Mouse (Mus musculus) forebrain, embryonic 12.5 days (tissue): ENCODE results near the gene Tbc1d21. TPM values are rescaled to one million over a fixed set of nuclear protein-coding genes. Genes with fewer than 3 reads are reported as not detected.

Source experiments
- ATAC-seq: fragments of 200-750 bp; cut with Nextera tagmentation; 2 replicates; pipeline ENCODE4 v1.8.0; 2017; ENCODE audit warnings: moderate TSS enrichment; ENCODE audit not compliant: low FRiP score
- H3K27ac ChIP-seq: fragments of 300-500 bp; sonication (generic); 2 replicates; pipeline ENCODE4 v1.5.1; 2016; ENCODE audit warnings: mild to moderate bottlenecking
- H3K27me3 ChIP-seq: fragments of 300-500 bp; sonication (generic); 2 replicates; pipeline ENCODE4 v1.6.1; 2016; ENCODE audit warnings: mild to moderate bottlenecking
- H3K36me3 ChIP-seq: fragments of 300-500 bp; sonication (generic); replicated peaks from 2 replicates; pipeline ENCODE4 v1.6.1; 2016; ENCODE audit warnings: mild to moderate bottlenecking
- H3K4me1 ChIP-seq: fragments of 300-500 bp; sonication (generic); 2 replicates; pipeline ENCODE4 v1.6.1; 2016
- H3K4me2 ChIP-seq: fragments of 300-500 bp; sonication (generic); 2 replicates; pipeline ENCODE4 v1.6.1; 2016; ENCODE audit warnings: mild to moderate bottlenecking, moderate library complexity
- H3K4me3 ChIP-seq: fragments of 300-500 bp; sonication (generic); replicated peaks from 2 replicates; pipeline ENCODE4 v1.5.1; 2016; ENCODE audit warnings: mild to moderate bottlenecking
- H3K9ac ChIP-seq: fragments of 300-500 bp; sonication (generic); 2 replicates; pipeline ENCODE4 v1.6.1; 2016; ENCODE audit warnings: mild to moderate bottlenecking
- H3K9me3 ChIP-seq: fragments of 300-500 bp; sonication (generic); 2 replicates; pipeline ENCODE4 v1.6.1; 2016
- WGBS: fragments of 180-500 bp; shearing (Covaris S2); methylation state at CpG from one replicate; pipeline ENCODE4 v1.1.7; 2016; 5-methylcytosine and 5-hydroxymethylcytosine counted together
- polyA plus RNA-seq: library from polyadenylated mRNA; unstranded; fragments of >200 nt; fragmentation: Nextera tagmentation; extraction: Ambion mirVana; gene quantifications from 2 replicates; pipeline ENCODE4 v1.2.1, GENCODE M21; 2016

The Tbc1d21 gene
- polyA plus RNA-seq, 1 experiment from 2014 or later = not detected

- Histone ChIP-seq H3K4me3 (no peak overlapping the region), H3K4me2 (no peak overlapping the region), H3K4me1 (0 out of 2 replicates have a peak, but pooled peaks cover 5% of the 10 kb centered on the region), H3K36me3 (no peaks in the 10 kb centered on the region), H3K9me3 (no peaks in the 10 kb centered on the region), H3K9ac (no peak overlapping the region), H3K27me3 (no peaks in the 10 kb centered on the region; the same call in 1 of the 2 replicates), H3K27ac (no peak overlapping the region)
- no peak for ATAC-seq
- 74% methylated on average over 8 of the region's 8 CpGs for WGBS
These were observed 1.7 kb upstream of the Tbc1d21 start for GRCm38 (mm10) chr9:58371914-58372313.

- Histone ChIP-seq H3K36me3 (no peaks in the 10 kb centered on the region), H3K4me2 (no peak overlapping the region), H3K9ac (no peak overlapping the region), H3K9me3 (no peaks in the 10 kb centered on the region), H3K27me3 (no peaks in the 10 kb centered on the region), H3K27ac (no peak overlapping the region), H3K4me3 (no peak overlapping the region), H3K4me1 (0 out of 2 replicates have a peak, but pooled peaks cover 5% of the 10 kb centered on the region)
- 48% methylated on average over 6 of the region's 6 CpGs for WGBS
- no peak for ATAC-seq
These were observed 611 bp downstream of the Tbc1d21 start for GRCm38 (mm10) chr9:58369644-58370043.

- ATAC-seq = no peak
- Histone ChIP-seq H3K4me3 (no peak overlapping the region), H3K9me3 (no peaks in the 10 kb centered on the region), H3K36me3 (no peaks in the 10 kb centered on the region), H3K27ac (no peak overlapping the region), H3K4me2 (no peak overlapping the region), H3K4me1 (no peaks in the 10 kb centered on the region), H3K27me3 (no peaks in the 10 kb centered on the region), H3K9ac (no peak overlapping the region)
- WGBS = 86% methylated on average over 8 of the region's 8 CpGs
These were observed 5.9 kb downstream of the Tbc1d21 start for GRCm38 (mm10) chr9:58364325-58364724.

DNA sequence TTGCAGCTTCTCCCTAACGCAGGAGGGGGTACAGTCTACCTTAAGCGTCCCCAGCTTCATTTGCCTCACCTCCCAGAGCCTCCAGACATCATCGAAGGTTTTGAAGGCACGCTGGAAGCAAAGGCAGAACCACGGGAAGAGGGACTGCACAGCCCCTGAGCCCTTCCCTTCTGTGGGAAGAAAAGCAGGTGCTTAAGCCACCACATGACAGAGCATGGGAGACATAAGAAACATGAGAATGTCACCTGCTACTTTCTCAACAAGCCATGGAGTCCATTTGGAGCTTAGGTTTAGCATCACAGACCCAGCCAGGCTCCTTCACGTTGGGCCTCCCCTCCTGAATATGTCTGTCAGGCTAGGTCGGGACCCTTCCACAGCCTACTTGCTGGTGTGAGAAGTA lies 8.3 kb downstream of the Tbc1d21 start:
- 87% methylated on average over 7 of the region's 7 CpGs for WGBS
- ATAC-seq = no peak
- Histone ChIP-seq H3K27me3 (no peaks in the 10 kb centered on the region), H3K36me3 (no peaks in the 10 kb centered on the region), H3K9me3 (no peaks in the 10 kb centered on the region), H3K4me3 (no peak overlapping the region), H3K4me2 (no peak overlapping the region), H3K27ac (no peak overlapping the region), H3K9ac (no peak overlapping the region), H3K4me1 (no peaks in the 10 kb centered on the region)

- Histone ChIP-seq H3K4me1 (no peaks in the 10 kb centered on the region), H3K4me2 (no peak overlapping the region), H3K4me3 (no peak overlapping the region), H3K27ac (no peak overlapping the region), H3K9me3 (no peaks in the 10 kb centered on the region), H3K9ac (no peak overlapping the region), H3K36me3 (no peaks in the 10 kb centered on the region), H3K27me3 (no peaks in the 10 kb centered on the region)
- ATAC-seq = no peak
- WGBS = 89% methylated on average over 1 of the region's 1 CpGs
These were observed 8.9 kb downstream of the Tbc1d21 start for GRCm38 (mm10) chr9:58361373-58361772.

DNA sequence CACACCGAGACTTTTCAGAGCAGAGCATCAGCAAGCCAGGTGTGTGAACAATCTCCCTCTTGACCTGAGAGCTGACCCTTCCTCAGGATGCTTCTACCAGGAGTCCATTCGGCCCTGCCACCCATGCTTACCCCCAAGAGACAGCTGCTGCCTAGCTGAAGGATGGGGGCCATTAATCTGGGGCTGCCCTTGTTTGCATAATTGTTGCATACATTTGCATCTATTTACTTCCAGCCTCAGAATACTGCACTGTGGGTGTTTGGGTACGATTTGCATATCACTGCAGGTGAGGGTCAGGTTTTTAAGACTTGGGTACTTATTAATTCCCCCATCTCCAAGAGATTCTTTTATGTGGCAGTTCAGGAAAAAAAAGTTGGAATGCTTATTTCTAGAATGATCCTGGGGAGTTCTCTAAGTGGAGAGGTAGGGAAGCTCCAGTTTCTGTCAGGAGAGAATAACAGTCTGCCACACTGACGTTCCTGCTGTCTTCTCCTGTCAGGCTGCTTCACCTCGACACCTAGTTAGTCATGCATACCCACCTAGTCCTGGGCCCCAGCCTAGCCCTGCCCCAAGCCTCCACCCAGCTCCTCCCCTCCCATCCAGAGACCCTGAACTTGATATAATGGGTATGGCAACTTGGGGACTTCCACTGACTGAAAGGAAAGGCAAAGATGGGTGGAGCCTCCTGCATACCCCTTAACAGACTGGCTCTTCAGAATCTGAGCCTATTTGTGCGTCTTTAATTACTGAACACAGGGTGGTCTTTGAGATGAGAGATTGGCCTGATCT lies 14.8 kb downstream of the Tbc1d21 start:
- Histone ChIP-seq H3K9me3 (no peaks in the 10 kb centered on the region), H3K4me1 (peaks cover 18% of the 10 kb centered on the region), H3K4me2 (peak overlapping the region; percentile 15; the same call in 1 of the 2 replicates), H3K27ac (peak overlapping the region; percentile 78), H3K4me3 (no peak overlapping the region), H3K9ac (no peak overlapping the region), H3K27me3 (no peaks in the 10 kb centered on the region), H3K36me3 (no peaks in the 10 kb centered on the region)
- WGBS = 20% methylated on average over 6 of the region's 6 CpGs
- ATAC-seq = peak; percentile 79

GRCm38 (mm10) chr9:58354701-58355100 lies 15.6 kb downstream of the Tbc1d21 start:
- Histone ChIP-seq H3K4me3 (no peak overlapping the region), H3K4me2 (no peak overlapping the region), H3K27me3 (no peaks in the 10 kb centered on the region), H3K4me1 (peaks cover 18% of the 10 kb centered on the region), H3K9me3 (no peaks in the 10 kb centered on the region), H3K9ac (no peak overlapping the region), H3K36me3 (no peaks in the 10 kb centered on the region), H3K27ac (no peak overlapping the region)
- WGBS = 89% methylated on average over 6 of the region's 6 CpGs
- no peak for ATAC-seq

DNA sequence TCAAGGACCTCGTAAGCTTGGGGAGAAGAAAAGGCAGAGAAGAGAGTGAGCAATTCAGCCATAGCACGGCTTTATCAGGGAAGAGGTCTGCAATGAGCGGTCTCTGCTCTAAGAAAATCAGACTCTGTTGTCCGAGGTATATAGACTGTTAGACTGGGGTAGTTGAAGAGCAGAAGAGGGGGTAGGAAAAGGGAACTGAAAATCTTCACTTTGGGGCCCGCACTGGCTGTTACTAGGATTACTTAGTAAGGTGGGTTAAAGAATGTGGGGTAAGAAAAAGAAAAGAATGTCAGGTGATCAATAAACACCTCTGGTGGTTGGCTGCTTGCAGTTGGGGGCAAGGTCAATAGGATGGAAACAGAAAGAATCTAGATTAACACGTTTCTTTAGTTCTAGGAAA lies 17.0 kb downstream of the Tbc1d21 start:
- H3K36me3 ChIP-seq = no peaks in the 10 kb centered on the region
- no peak overlapping the region for H3K27ac ChIP-seq
- H3K4me3 ChIP-seq = no peak overlapping the region
- H3K4me1 ChIP-seq = peaks cover 18% of the 10 kb centered on the region
- no peaks in the 10 kb centered on the region for H3K27me3 ChIP-seq
- no peak overlapping the region for H3K4me2 ChIP-seq
- no peaks in the 10 kb centered on the region for H3K9me3 ChIP-seq
- 94% methylated on average over 6 of the region's 6 CpGs for WGBS
- H3K9ac ChIP-seq = no peak overlapping the region
- ATAC-seq = no peak

DNA sequence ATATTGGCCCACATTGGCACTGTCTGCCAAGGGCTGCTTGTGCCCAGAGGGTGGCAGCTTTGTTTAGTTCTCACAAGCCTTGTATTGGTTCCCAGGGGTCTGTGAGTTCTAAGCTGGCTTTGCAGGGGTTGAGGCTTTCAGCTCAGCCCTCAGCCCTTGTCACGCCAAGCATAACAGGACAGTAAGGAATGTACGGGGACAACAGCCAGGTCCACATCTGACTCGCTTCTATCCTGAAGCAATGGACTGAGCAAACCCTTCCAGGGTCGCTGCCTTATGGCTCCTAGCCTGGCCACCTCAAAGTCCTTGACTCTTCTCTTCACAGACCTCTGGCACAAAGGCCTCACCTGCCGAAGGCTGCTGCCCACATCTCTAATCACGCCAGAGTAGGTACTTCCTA lies 22.5 kb downstream of the Tbc1d21 start:
- Histone ChIP-seq H3K9me3 (no peaks in the 10 kb centered on the region), H3K27me3 (no peaks in the 10 kb centered on the region), H3K4me1 (peaks cover 5% of the 10 kb centered on the region; the same call in 1 of the 2 replicates), H3K27ac (no peak overlapping the region), H3K4me3 (no peak overlapping the region), H3K9ac (no peak overlapping the region), H3K4me2 (no peak overlapping the region), H3K36me3 (no peaks in the 10 kb centered on the region)
- WGBS = 87% methylated on average over 6 of the region's 6 CpGs
- ATAC-seq = no peak

- Histone ChIP-seq H3K36me3 (no peaks in the 10 kb centered on the region), H3K4me3 (no peak overlapping the region), H3K27me3 (no peaks in the 10 kb centered on the region), H3K4me1 (peaks cover 5% of the 10 kb centered on the region; the same call in 1 of the 2 replicates), H3K4me2 (no peak overlapping the region), H3K9me3 (no peaks in the 10 kb centered on the region), H3K9ac (no peak overlapping the region), H3K27ac (no peak overlapping the region)
- WGBS = 61% methylated on average over 10 of the region's 10 CpGs
- no peak for ATAC-seq
These were observed 23.8 kb downstream of the Tbc1d21 start for GRCm38 (mm10) chr9:58346498-58346897.

DNA sequence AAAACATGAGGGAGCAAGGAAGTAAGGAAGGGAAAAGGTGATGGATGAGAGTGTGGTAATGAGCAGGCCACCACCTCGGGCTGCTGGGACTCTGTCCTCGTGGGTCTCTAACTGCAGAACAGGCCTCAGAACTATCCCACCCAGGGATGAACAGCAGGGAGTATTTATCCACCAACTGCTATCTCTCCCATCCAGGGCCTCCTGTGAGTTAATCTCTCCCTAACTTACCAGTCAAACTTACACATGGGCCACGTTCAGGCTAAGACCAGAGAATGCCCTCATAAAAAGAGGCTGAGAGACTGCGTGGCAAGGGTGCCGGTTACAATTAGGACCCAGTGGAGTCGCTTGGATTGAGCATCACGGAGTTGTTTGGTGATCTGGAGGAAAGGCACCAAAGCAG lies 24.3 kb downstream of the Tbc1d21 start:
- Histone ChIP-seq H3K27ac (no peak overlapping the region), H3K4me2 (no peak overlapping the region), H3K9ac (no peak overlapping the region), H3K36me3 (no peaks in the 10 kb centered on the region), H3K4me1 (peaks cover 5% of the 10 kb centered on the region; the same call in 1 of the 2 replicates), H3K9me3 (no peaks in the 10 kb centered on the region), H3K27me3 (no peaks in the 10 kb centered on the region), H3K4me3 (no peak overlapping the region)
- no peak for ATAC-seq
- WGBS = 76% methylated on average over 7 of the region's 7 CpGs

DNA sequence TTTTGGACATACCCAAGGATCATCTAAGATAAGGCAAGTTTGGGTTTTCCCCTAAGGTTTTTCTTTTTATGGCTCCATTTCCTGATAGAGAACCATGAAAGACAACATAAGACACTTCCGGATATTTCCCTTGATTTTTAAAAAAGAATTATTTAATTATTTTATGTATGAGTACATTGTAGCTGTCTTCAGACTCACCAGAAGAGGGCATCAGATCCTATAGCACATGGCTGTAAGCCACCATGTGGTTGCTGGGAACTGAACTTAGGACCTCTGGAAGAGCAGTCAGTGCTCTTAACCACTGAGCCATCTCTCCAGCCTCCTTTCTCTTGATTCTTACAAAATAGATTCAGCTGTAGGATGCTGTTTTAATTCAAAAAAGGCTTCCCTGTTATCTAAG lies 28.5 kb downstream of the Tbc1d21 start:
- no peak overlapping the region for H3K4me3 ChIP-seq
- H3K4me2 ChIP-seq = no peak overlapping the region
- WGBS = 90% methylated on average over 1 of the region's 1 CpGs
- peaks cover 5% of the 10 kb centered on the region; the same call in 1 of the 2 replicates for H3K4me1 ChIP-seq
- H3K9me3 ChIP-seq = no peaks in the 10 kb centered on the region
- H3K27ac ChIP-seq = no peak overlapping the region
- no peaks in the 10 kb centered on the region for H3K36me3 ChIP-seq
- no peak for ATAC-seq
- H3K9ac ChIP-seq = no peak overlapping the region
- no peaks in the 10 kb centered on the region for H3K27me3 ChIP-seq

GRCm38 (mm10) chr9:58336650-58337281 lies 33.5 kb downstream of the Tbc1d21 start:
- Histone ChIP-seq H3K4me1 (no peaks in the 10 kb centered on the region), H3K36me3 (no peaks in the 10 kb centered on the region), H3K4me3 (no peak overlapping the region), H3K27me3 (no peaks in the 10 kb centered on the region), H3K27ac (no peak overlapping the region), H3K9ac (no peak overlapping the region), H3K4me2 (no peak overlapping the region), H3K9me3 (no peaks in the 10 kb centered on the region)
- 74% methylated on average over 8 of the region's 8 CpGs for WGBS
- no peak for ATAC-seq
